Mouse (Mus musculus): ENCODE measurements at regions not wholly inside any gene's neighbourhood (a gene's known extent, or its start where the extent isn't known, plus 50 kb on each side); places are given as distances from the start of the nearest gene placed in this dataset.
"Not testable (repeated sequence)": the region's sequence is repeated elsewhere in the genome, so short reads cannot be mapped to it uniquely, and the experiment has no call there.

DNA sequence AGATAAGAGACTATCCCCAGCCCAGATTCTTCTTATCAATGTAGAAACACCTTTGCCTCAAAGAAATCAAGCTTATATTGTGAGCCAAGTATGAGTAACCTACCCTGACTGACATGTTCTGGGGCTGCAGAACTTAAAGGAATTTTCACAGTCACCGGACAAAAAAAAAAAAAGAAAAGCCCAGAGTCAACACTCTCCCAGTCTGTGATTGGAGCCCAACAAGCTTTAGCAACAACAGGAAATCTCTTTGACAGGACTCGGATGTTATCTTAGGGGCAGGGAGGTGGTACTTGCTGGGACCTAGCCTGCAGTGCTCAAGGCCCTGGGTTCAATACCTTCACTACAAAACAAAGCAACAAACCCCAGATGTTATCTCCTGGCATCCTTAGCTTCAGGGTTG lies 114.2 kb downstream of the Nectin1 start:
- no peak for DNase-seq (ENCODE audit: low read depth)

DNA sequence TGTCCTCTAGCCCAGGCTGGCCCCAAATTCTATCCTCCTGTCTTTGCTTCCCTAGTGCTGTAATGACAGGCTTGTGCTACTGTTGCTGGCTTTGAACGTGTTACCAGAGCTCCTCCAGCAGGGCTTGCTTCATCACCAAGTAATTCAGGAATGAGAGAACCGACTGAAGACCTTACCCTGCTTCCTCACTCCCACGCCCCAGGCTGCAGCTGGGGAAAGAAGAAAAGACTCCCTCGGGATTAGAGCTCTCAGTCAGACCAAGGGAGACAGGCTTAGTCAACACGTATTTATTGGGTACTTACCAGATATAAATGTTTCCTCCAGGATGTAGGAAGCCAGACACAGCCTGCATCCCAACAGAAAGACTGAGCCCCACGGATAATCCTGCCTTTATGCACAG lies 115.0 kb downstream of the Nectin1 start:
- DNase-seq (ENCODE audit: low read depth) = no peak

GRCm38 (mm10) chr9:43860264-43860663 lies 116.5 kb downstream of the Nectin1 start:
- no peak for DNase-seq (ENCODE audit: low read depth)

- DNase-seq (ENCODE audit: low read depth) = no peak
Observed at GRCm38 (mm10) chr9:43861375-43861774, 117.6 kb downstream of the Nectin1 start.

GRCm38 (mm10) chr9:43862034-43862433 lies 118.2 kb downstream of the Nectin1 start:
- not testable (repeated sequence) for DNase-seq (ENCODE audit: low read depth)

DNA sequence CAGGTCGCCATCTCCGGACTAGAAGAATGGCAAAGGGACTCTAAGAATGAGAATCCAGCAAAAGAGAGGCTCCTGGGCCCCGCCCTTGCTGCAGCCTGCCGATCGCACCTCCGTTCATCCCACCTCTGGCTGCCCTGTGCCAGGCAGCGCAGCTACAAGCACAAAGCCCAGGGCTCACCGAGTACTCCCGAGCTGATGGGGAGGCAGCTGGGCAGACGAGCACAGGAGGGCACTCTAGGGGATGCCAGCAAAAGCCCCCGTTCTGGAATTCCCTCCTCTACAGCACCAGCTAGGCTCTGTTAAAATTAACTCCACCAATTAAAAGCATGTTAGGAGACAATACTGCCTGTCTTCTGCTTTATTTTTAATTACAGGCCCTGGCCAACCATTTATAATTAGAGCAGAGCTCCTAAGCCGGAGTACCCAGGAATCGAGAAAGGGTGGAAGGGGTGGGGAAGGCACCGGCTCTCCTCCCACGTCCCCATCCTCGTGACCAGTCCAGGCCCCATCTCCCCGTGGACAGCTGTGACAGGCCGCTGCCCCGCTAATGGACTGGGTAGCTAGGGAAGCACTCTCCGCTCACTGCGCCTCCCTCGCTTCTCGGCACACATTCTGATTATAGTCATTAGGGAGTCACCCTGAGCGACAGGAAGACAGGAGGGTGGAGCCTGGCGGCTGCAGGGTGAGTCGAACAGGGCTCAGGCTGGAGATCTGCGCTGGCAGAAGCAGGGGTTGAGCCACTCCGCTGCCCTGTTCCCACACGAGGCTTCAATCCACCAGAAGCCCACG lies 120.0 kb downstream of the Nectin1 start:
- peak; percentile 23 for DNase-seq (ENCODE audit: low read depth)

GRCm38 (mm10) chr9:43866802-43867201 lies 123.0 kb downstream of the Nectin1 start:
- DNase-seq (ENCODE audit: low read depth) = no peak

- DNase-seq (ENCODE audit: low read depth) = no peak
Observed at GRCm38 (mm10) chr9:43873841-43874240, 130.1 kb downstream of the Nectin1 start.

- no peak for DNase-seq (ENCODE audit: low read depth)
Observed at GRCm38 (mm10) chr9:43874332-43874731, 130.5 kb downstream of the Nectin1 start.

DNA sequence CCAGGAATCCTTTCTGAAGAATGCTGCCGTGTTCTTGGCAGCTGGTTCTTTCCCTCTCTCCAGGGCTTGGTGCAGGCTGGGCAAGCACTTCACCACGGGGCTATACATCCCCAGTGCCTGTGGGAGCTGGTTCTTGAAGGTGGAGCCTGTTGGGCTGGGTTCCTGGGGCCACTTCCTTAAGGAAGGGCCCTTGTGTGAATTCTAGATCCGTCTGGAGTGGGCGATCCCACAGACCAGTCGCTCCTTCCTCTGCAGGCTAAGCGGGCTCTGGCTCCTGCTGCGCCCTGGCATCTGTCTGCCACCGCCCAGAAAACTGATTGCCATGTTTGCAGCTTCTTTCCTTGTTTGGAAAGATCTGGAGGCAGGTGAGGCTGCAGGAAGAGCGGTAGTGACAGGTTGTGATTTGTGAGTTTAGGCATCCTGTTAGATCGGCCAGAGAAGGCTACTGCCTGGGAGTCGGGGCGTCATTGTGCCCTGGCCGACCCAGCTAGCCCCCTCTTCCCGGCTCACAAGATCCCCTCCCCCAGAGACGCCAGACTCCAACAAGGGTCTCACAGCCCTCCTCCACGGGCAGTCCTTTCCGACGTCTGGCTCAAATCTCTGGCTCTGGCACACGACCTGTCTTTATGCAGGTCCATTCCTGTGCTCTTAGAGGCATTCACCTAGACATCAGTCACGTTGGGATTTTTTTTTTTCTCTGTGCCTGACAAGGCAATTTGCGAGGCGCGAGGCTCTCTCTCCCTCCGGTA lies 135.6 kb downstream of the Nectin1 start:
- no peak for DNase-seq (ENCODE audit: low read depth)

GRCm38 (mm10) chr9:43879969-43880396 lies 136.2 kb downstream of the Nectin1 start:
- no peak for DNase-seq (ENCODE audit: low read depth)

- no peak for DNase-seq (ENCODE audit: low read depth)
Observed at GRCm38 (mm10) chr9:43893086-43893485, 149.3 kb downstream of the Nectin1 start.

DNA sequence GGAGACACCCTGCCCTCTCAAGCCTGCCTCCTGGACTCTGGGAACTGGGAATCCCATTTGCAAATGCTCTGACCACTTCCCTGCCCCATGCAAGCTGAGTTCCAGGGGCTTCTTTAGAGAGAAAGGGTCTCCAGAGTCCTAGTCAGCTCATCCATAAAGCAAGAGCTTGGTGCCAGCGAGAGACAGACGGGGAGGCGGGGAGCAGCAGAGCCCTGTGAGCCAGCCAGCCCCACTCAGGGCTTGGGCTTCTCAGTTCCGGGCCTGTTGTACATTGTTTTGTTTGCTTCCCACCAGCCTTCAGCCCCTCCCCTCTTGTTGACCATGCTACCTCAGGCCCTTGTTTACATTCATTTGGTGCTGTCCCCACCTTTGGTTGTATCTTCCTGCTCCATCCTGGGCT lies 143.9 kb upstream of the Thy1 start:
- no peak for DNase-seq (ENCODE audit: low read depth)

GRCm38 (mm10) chr9:43908325-43908724 lies 134.9 kb upstream of the Thy1 start:
- peak; percentile 20 for DNase-seq (ENCODE audit: low read depth)

- DNase-seq (ENCODE audit: low read depth) = no peak
Observed at GRCm38 (mm10) chr9:43915015-43915414, 128.2 kb upstream of the Thy1 start.

DNA sequence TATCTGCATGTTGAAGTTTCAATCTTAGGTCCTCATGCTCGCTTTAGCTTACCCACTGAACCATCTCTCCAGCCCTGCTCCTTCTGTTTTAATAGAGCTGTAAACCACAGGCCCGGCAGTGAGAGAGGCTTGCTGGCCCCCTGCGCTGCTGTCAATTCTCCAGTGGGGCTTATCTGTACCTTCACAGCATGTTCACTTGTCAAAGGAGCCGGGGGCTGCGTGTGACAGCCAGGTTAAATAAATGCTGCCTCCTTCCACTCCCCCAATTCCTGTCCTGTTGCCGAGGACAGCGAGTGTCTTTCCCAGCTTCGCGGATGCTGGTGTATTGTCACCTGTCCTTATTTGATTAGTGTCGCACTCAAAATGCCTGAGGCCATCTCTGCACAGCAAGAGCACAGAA lies 125.7 kb upstream of the Thy1 start:
- no peak for DNase-seq (ENCODE audit: low read depth)

DNA sequence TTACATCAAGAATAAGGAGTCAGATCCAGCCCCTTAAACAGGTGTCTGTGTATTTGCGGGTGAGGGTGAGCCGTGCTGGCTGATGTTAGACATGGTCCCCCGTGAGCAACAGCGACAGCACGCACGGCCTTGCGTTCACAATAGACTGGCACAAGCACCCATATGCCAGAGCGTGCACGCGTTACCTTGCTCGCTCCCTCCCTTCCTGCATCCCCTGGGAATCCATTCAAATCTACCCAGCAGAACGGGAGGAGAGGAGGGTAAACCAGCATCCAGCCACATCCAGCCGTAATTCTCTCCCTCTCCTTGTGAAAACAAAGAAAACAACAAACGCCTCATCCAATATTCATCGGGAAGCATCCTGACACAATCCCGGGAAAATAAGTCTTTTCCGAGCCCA lies 124.2 kb upstream of the Thy1 start:
- DNase-seq (ENCODE audit: low read depth) = no peak

GRCm38 (mm10) chr9:43920053-43920754 lies 123.0 kb upstream of the Thy1 start:
- peak; percentile 72 for DNase-seq (ENCODE audit: low read depth)

- no peak for DNase-seq (ENCODE audit: low read depth)
Observed at GRCm38 (mm10) chr9:43922231-43922630, 121.0 kb upstream of the Thy1 start.

DNA sequence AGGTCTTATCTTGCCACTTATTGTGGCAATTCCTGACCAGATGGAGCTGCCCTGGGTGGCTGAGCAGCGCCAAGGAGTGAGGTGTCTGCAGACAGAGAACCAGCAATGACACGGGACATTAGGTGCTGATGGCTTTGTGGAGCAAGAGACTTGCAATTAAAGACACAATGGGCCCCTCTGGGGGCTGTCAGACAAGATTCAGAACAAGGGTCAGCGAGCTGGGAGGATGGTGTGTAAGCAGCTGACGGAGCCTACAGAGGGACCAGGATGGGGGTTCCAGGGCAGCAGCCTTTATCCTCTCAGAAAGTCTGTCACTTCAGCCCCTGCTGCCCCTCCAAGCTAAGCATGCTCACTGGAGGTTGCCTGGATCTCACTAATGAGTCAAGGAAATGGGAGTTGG lies 120.1 kb upstream of the Thy1 start:
- no peak for DNase-seq (ENCODE audit: low read depth)

DNA sequence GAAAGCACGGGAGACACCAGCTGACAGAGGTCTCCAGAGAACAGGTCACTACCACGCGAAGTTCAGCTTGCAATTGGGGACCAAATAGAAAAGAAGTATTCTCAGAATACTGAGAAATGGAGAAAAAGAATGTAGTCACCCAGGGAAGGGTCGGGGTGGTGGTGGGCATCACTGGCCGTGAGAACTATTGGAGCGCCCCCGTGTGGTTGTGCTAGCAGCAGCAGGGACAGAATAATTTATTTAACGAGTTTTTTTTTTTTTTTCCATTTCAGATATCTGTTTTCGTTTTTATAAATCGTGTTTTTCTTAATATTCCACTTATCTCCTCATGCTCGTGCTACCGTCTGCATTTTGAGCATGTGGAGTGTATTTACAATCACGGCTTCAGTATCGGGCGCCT lies 118.4 kb upstream of the Thy1 start:
- peak; percentile 37 for DNase-seq (ENCODE audit: low read depth)

GRCm38 (mm10) chr9:43929312-43930036 lies 113.7 kb upstream of the Thy1 start:
- no peak for DNase-seq (ENCODE audit: low read depth)

Measured in induced T-regulatory cell, adult 2 months (primary cell).